Mouse (Mus musculus) E14TG2a.4 (cell line): ENCODE results near the gene Pheta1.

Experiments
- CTCF ChIP-seq: conservative IDR thresholded peaks from 2 replicates; pipeline ENCODE4 v1.5.1; 2014; ENCODE audit warnings: low read length
- NANOG ChIP-seq: IDR thresholded peaks from 2 replicates; pipeline ENCODE4 v1.6.1; 2014; ENCODE audit warnings: borderline replicate concordance, low read length, mixed read lengths
- POU5F1 ChIP-seq: IDR thresholded peaks from 2 replicates; pipeline ENCODE4 v1.6.1; 2014; ENCODE audit warnings: low read length, borderline replicate concordance

DNA sequence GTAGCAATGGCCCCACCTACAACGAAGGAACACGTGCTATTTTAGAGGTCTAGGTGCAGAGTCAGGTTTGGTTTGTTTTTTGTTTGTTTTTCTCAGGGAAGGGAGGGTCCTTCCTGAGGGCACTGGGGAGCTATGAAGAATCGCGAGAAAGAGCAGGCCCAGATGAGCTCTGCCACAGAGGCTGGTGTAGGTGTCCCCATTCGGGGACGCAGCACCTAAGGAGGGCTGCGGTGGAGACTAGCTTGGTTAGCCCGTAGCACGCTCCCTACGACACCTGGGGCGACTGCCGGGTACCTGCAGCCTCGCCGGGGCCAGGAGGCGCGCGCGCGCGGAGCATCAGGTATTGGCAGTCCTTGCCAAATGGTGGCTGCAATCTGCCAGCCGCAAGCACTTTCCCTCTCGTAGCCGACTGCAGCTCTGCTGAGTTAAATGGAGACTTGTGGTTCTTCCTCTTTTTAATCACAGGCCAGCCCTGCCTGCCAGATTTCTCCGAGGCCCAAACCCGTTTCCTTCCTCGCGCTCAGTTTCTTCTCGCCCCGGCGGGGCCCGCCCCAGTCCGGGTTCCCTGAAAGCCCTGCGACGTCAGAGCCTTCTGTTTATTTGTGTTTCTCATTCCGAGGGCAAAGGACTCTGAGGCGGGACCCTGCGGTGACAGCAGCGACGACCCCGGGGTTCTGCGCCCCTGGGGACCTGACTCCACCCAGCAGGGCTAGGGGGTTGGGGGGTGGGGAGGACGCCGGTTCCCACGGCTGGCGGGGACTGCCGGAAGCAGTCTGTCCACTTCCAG lies 10.2 kb upstream of the Pheta1 start:
- no peak for TF ChIP-seq CTCF
- no peak for TF ChIP-seq POU5F1
- no peak for TF ChIP-seq NANOG
